Mouse (Mus musculus) neural tube, embryonic 14.5 days (tissue): ENCODE measurements around the gene Ephx1. TPM values are rescaled to one million over a fixed set of nuclear protein-coding genes. Genes with fewer than 3 reads are reported as not detected.
A peak's percentile ranks its signal among the peaks of the same experiment; 100 is the strongest.
"Not testable (repeated sequence)": the region's sequence is repeated elsewhere in the genome, so short reads cannot be mapped to it uniquely, and the experiment has no call there.

Source experiments
- ATAC-seq: fragments of 200-750 bp; cut with Nextera tagmentation; 2 replicates; pipeline ENCODE4 v1.8.0; 2017; ENCODE audit warnings: low read depth, mild to moderate bottlenecking, moderate TSS enrichment, moderate library complexity
- H3K27ac ChIP-seq: fragments of 300-500 bp; sonication (generic); 2 replicates; pipeline ENCODE4 v1.5.1; 2014; ENCODE audit warnings: low read depth, mild to moderate bottlenecking, control low read depth, low read length, moderate library complexity, mixed read lengths
- H3K27me3 ChIP-seq: fragments of 300-500 bp; sonication (generic); 2 replicates; pipeline ENCODE4 v1.6.1; 2014; ENCODE audit warnings: low read length; ENCODE audit not compliant: control insufficient read depth, insufficient read depth
- H3K36me3 ChIP-seq: fragments of 300-500 bp; sonication (generic); 2 replicates; pipeline ENCODE4 v1.6.1; 2014; ENCODE audit warnings: low read length, mixed read lengths; ENCODE audit not compliant: control insufficient read depth, insufficient read depth
- H3K4me1 ChIP-seq: fragments of 300-500 bp; sonication (generic); 2 replicates; pipeline ENCODE4 v1.6.1; 2014; ENCODE audit warnings: low read length; ENCODE audit not compliant: control insufficient read depth, insufficient read depth
- H3K4me2 ChIP-seq: fragments of 300-500 bp; sonication (generic); 2 replicates; pipeline ENCODE4 v1.6.1; 2014; ENCODE audit warnings: mild to moderate bottlenecking, low read depth, low read length, control low read depth
- H3K4me3 ChIP-seq: fragments of 300-500 bp; sonication (generic); 2 replicates; pipeline ENCODE4 v1.5.1; 2014; ENCODE audit warnings: low read depth, low read length, control low read depth, mixed read lengths
- H3K9ac ChIP-seq: fragments of 300-500 bp; sonication (generic); replicated peaks from 2 replicates; pipeline ENCODE4 v1.6.1; 2014; ENCODE audit warnings: low read depth, mild to moderate bottlenecking, control low read depth, low read length, mixed read lengths
- H3K9me3 ChIP-seq: fragments of 300-500 bp; sonication (generic); 2 replicates; pipeline ENCODE4 v1.6.1; 2016; ENCODE audit warnings: low read length; ENCODE audit not compliant: control insufficient read depth
- WGBS: fragments of 180-500 bp; shearing (Covaris S2); extraction: QIAGEN DNeasy Blood & Tissue Kit; methylation state at CpG from one replicate; pipeline ENCODE4 v1.1.7; 2014; 5-methylcytosine and 5-hydroxymethylcytosine counted together
- polyA plus RNA-seq: library from polyadenylated mRNA; unstranded; fragments of >200 nt; fragmentation: Nextera tagmentation; extraction: Ambion mirVana; gene quantifications from 2 replicates; pipeline ENCODE4 v1.2.1, GENCODE M21; 2014

Gene Ephx1
- polyA plus RNA-seq, 1 experiment from 2014 or later = 5.3 TPM

- WGBS = 59% methylated on average over 1 of the region's 1 CpGs
- H3K27me3 ChIP-seq = no peaks in the 10 kb centered on the region
- H3K4me1 ChIP-seq = no peaks in the 10 kb centered on the region
- no peak overlapping the region for H3K27ac ChIP-seq
- no peaks in the 10 kb centered on the region for H3K36me3 ChIP-seq
- no peak overlapping the region for H3K4me3 ChIP-seq
- H3K9me3 ChIP-seq = no peaks in the 10 kb centered on the region
- no peak overlapping the region for H3K4me2 ChIP-seq
- no peak for ATAC-seq
- no peak overlapping the region for H3K9ac ChIP-seq
Observed at GRCm38 (mm10) chr1:181047520-181047919, 26.8 kb upstream of the Ephx1 start.

- H3K27me3 ChIP-seq = no peaks in the 10 kb centered on the region
- no peak overlapping the region for H3K27ac ChIP-seq
- H3K4me3 ChIP-seq = no peak overlapping the region
- no peak for ATAC-seq
- no peak overlapping the region for H3K4me2 ChIP-seq
- no peaks in the 10 kb centered on the region for H3K4me1 ChIP-seq
- H3K36me3 ChIP-seq = no peaks in the 10 kb centered on the region
- WGBS = 12% methylated on average over 4 of the region's 4 CpGs
- no peak overlapping the region for H3K9ac ChIP-seq
- no peaks in the 10 kb centered on the region for H3K9me3 ChIP-seq
Observed at GRCm38 (mm10) chr1:181039652-181040051, 18.9 kb upstream of the Ephx1 start.

GRCm38 (mm10) chr1:181037623-181038022 is 16.9 kb upstream of the Ephx1 start:
- no peak overlapping the region for H3K9ac ChIP-seq
- no peak overlapping the region for H3K4me2 ChIP-seq
- no peak for ATAC-seq
- H3K4me1 ChIP-seq = no peaks in the 10 kb centered on the region
- no peaks in the 10 kb centered on the region for H3K9me3 ChIP-seq
- H3K36me3 ChIP-seq = no peaks in the 10 kb centered on the region
- no peak overlapping the region for H3K4me3 ChIP-seq
- H3K27ac ChIP-seq = no peak overlapping the region
- H3K27me3 ChIP-seq = no peaks in the 10 kb centered on the region
- 85% methylated on average over 4 of the region's 4 CpGs for WGBS

- H3K9me3 ChIP-seq, H3K4me3 ChIP-seq, H3K27me3 ChIP-seq, ATAC-seq, H3K27ac ChIP-seq, H3K9ac ChIP-seq, H3K4me2 ChIP-seq, H3K4me1 ChIP-seq, H3K36me3 ChIP-seq: not testable (repeated sequence)
- 79% methylated on average over 5 of the region's 5 CpGs for WGBS
Observed at GRCm38 (mm10) chr1:181035015-181035778, 14.5 kb upstream of the Ephx1 start.

- no peaks in the 10 kb centered on the region for H3K36me3 ChIP-seq
- H3K4me1 ChIP-seq = 0 out of 2 replicates have a peak, but pooled peaks cover 4% of the 10 kb centered on the region
- H3K9me3 ChIP-seq = no peaks in the 10 kb centered on the region
- H3K27me3 ChIP-seq = no peaks in the 10 kb centered on the region
- no peak overlapping the region for H3K4me2 ChIP-seq
- 5% methylated on average over 1 of the region's 1 CpGs for WGBS
- H3K4me3 ChIP-seq = no peak overlapping the region
- H3K27ac ChIP-seq = no peak overlapping the region
- ATAC-seq = no peak
- H3K9ac ChIP-seq = no peak overlapping the region
Observed at GRCm38 (mm10) chr1:181022265-181022664, 1.6 kb upstream of the Ephx1 start.

- Histone ChIP-seq H3K27me3 (no peaks in the 10 kb centered on the region), H3K36me3 (no peaks in the 10 kb centered on the region), H3K9ac (no peak overlapping the region), H3K4me1 (0 out of 2 replicates have a peak, but pooled peaks cover 6% of the 10 kb centered on the region), H3K4me2 (no peak overlapping the region), H3K27ac (no peak overlapping the region), H3K4me3 (no peak overlapping the region), H3K9me3 (no peaks in the 10 kb centered on the region)
- 40% methylated on average over 7 of the region's 7 CpGs for WGBS
- no peak for ATAC-seq
Observed at GRCm38 (mm10) chr1:181021488-181021865, 773 bp upstream of the Ephx1 start.

- 69% methylated on average over 13 of the region's 13 CpGs for WGBS
- no peak overlapping the region for H3K4me2 ChIP-seq
- H3K27ac ChIP-seq = no peak overlapping the region
- no peaks in the 10 kb centered on the region for H3K36me3 ChIP-seq
- no peak overlapping the region for H3K9ac ChIP-seq
- H3K4me3 ChIP-seq = no peak overlapping the region
- H3K9me3 ChIP-seq = no peaks in the 10 kb centered on the region
- no peak for ATAC-seq
- 0 out of 2 replicates have a peak, but pooled peaks cover 13% of the 10 kb centered on the region for H3K4me1 ChIP-seq
- no peaks in the 10 kb centered on the region for H3K27me3 ChIP-seq
Observed at GRCm38 (mm10) chr1:181017890-181018420, 2.7 kb downstream of the Ephx1 start.

- Histone ChIP-seq H3K4me2 (peak overlapping the region; percentile 74), H3K4me3 (peak overlapping the region; percentile 41), H3K27me3 (no peaks in the 10 kb centered on the region), H3K36me3 (no peaks in the 10 kb centered on the region), H3K9ac (peak overlapping the region; percentile 17; the same call in 1 of the 2 replicates), H3K27ac (no peak overlapping the region), H3K4me1 (0 out of 2 replicates have a peak, but pooled peaks cover 13% of the 10 kb centered on the region), H3K9me3 (no peaks in the 10 kb centered on the region)
- WGBS = under 1% methylated on average over 22 of the region's 22 CpGs
- ATAC-seq = peak; percentile 87
Observed at GRCm38 (mm10) chr1:181017212-181017711, 3.4 kb downstream of the Ephx1 start.

- Histone ChIP-seq H3K9me3 (no peaks in the 10 kb centered on the region), H3K4me3 (peak overlapping the region; percentile 41), H3K36me3 (no peaks in the 10 kb centered on the region), H3K9ac (peak overlapping the region; percentile 17; the same call in 1 of the 2 replicates), H3K4me1 (0 out of 2 replicates have a peak, but pooled peaks cover 13% of the 10 kb centered on the region), H3K27ac (no peak overlapping the region), H3K27me3 (no peaks in the 10 kb centered on the region), H3K4me2 (peak overlapping the region; percentile 74)
- peak; percentile 66 for ATAC-seq
- 3% methylated on average over 21 of the region's 21 CpGs for WGBS
Observed at GRCm38 (mm10) chr1:181016532-181017131, 4.1 kb downstream of the Ephx1 start.
